Mouse (Mus musculus): Measurements from ENCODE around the gene Znrf3. TPM values are rescaled to one million over a fixed set of nuclear protein-coding genes. Genes with fewer than 3 reads are reported as not detected.

Znrf3 gene
- polyA plus RNA-seq, 1 experiment = 3.0 TPM

- DNase-seq (ENCODE audit: low read depth, low spot score) = no peak
- 4% methylated on average over 38 of the region's 38 CpGs for WGBS
These were observed 975 bp downstream of the Znrf3 start for GRCm38 (mm10) chr11:5443511-5444233.

GRCm38 (mm10) chr11:5442590-5443021 is 2.0 kb downstream of the Znrf3 start:
- no peak for DNase-seq (ENCODE audit: low read depth, low spot score)

DNA sequence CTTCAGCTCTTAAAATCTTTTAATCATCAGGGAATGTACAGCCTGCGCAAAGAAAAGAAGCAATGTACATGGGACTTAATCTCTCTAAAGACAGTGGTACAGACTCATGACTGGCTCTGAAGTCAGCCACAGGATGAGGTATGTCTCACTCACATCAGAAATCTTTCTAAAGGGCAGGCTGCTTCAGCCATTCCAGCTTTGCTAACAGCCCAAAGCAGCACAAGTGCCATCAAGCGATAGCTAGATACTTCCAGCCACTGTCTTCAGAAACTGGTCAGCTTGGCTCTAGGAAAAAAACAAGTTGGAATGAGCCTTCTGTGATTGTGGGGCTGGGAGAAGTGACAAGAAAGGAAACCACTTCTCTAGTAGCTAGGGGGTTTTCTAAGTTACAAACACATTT is 7.0 kb downstream of the Znrf3 start:
- 78% methylated on average over 2 of the region's 2 CpGs for WGBS
- no peak for DNase-seq (ENCODE audit: low read depth, low spot score)

More at GRCm38 (mm10) chr11:5442590-5443021, 2.0 kb downstream of the Znrf3 start:
- 27% methylated on average over 3 of the region's 3 CpGs for WGBS

DNA sequence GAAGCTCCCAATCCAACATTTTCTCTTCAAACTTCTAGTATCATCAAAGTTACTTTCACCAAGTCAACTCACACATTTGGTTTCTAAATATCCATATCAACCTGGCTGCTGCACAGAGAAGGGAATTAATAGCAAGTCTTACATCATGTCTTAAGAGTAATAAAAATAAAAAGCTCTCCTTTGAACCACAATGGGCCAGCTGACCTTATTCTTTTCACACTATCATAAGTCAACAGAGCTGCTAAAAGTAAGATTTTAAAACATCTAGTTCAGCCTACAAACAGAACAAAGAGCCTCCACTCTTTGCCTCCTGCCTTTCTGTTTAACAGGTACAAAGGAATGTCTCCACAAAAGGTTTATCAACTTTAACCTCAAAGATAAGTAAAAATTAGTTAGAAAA is 7.7 kb downstream of the Znrf3 start:
- no peak for DNase-seq (ENCODE audit: low read depth, low spot score)

- DNase-seq (ENCODE audit: low read depth, low spot score) = no peak
- 82% methylated on average over 1 of the region's 1 CpGs for WGBS
These were observed 9.2 kb downstream of the Znrf3 start for GRCm38 (mm10) chr11:5435493-5435892.

DNA sequence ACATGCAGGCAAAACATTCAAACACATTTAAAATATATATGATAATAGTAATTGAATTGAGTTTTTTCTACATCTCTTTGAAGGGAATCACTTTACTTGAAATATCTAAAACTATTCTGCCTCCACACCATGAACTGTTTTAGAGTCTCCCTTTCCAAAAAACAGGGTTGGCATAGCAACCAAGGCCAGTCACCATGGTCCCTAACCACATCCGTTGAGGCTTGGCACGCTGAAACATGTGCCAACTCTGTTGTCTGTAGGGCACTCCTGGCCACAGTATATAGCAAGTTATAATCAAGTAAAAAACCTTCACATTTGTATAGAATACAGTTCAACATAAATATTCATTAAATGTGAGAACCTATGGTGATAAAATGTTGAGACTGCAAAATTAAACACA is 12.3 kb downstream of the Znrf3 start:
- WGBS = 66% methylated on average over 2 of the region's 2 CpGs
- no peak for DNase-seq (ENCODE audit: low read depth, low spot score)

DNA sequence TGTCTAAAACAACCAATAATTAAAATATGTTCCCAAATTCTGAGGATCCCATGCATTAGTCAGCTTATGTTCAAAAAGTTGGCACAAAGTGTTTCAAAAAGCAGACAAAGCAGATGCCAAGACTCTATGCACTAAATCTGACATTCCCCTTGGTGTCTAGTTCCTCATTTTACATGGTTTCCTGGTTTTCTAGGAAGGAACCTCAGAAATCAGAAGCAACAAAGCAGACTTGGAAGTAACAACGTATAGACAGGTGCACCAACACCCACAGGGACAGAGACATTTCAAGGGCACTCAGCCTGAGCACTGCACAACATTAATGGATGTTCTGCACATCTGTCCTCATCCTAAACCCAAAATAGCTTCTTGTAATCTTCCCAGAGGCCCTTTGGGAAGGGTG is 13.8 kb downstream of the Znrf3 start:
- 13% methylated on average over 1 of the region's 1 CpGs for WGBS
- DNase-seq (ENCODE audit: low read depth, low spot score) = no peak

DNA sequence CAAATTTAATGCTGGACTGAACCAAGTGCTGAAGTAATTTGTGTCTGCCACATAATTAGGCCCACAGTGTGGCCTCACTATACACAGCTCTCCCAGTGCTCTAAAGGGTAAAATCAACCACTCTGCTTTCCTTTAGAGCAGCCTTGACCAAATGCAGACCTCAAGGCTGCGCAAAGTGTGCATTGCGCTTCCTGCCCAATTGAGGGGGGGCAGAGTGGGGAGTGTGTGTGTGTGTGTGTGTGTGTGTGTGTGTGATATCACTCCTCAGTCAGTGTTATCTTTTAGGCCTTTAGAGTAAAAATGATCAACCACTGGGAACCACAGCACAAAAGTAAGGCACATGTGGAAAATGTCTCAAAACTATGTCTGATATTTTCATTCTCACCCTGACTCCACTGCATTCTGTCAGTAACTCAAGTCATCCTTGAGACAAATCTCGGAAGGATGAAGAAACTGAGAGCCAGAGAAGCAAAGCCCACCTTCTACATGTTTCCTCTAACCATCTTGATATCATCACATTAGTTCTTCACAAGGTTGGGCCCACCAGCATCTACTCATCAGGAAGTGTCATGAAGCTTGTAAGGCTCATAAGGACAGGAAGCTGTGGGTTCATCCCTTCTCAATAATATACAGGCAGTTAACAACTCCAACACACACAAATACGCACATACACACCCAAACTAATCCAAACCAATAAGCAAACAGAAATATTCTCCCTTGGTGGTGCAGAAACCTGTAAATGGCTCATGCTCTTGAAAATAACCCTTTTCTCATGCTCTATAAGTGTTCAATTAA is 15.1 kb downstream of the Znrf3 start:
- WGBS = 89% methylated on average over 4 of the region's 4 CpGs

DNA sequence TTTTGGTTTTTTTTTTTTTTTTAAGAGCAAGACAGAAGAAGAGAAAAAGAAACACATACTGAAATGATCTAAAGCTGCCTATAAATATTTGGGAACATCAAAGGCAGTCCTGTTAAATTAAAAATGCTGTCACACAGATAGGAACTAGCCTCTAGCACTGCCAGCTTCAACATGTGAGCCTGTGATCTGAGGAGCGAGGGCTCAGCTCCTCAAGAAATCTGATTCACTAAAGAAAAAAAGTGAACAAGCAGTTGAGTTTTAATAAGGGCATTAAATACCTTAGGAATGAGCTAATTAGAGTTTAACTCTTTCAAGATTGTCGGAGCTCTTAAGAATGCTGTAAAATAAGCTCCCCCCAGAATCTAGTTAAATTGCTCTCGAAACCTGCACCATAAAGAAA is 17.4 kb downstream of the Znrf3 start:
- no peak for DNase-seq (ENCODE audit: low read depth, low spot score)
- WGBS = 63% methylated on average over 3 of the region's 3 CpGs

More for the DNA sequence above, 15.1 kb downstream of the Znrf3 start:
- no peak for DNase-seq (ENCODE audit: low read depth, low spot score)

DNA sequence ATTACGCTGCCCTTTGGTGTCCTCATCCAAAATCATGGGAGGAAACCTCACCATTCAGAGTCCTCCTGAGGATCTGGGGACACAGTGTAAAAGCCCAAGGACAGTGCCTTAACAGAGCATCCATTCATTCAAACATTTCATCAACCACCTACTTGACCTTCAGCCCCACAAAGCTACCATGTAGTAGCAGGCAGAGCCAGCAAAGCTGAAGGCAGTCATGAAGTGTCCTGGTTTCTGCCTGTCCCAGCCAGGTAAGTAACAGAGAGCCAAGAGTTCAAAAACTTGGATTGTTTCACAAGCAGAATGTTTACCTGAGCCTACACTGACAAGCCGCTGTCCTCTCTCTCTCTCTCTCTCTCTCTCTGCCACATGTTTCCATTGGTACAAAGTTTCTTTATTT is 18.3 kb downstream of the Znrf3 start:
- 54% methylated on average over 2 of the region's 2 CpGs for WGBS
- no peak for DNase-seq (ENCODE audit: low read depth, low spot score)

DNA sequence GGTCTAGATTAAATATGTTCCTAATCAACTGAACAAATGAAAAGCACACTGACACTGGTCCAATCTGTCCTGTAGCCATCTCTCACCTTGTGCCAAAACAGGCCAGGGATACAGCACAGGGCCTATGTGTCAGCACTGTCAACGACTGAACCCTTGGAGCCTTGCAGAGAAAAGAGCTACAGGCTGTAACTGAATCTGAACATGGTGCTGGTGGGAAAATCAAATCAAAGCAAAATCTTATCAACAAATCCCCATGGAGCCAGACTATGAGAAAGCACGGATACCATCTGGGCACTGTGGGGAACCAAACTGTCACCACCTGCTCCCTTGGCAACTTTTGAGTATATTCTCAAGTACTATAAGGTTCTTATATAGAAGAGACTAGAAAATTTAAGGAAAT is 19.5 kb downstream of the Znrf3 start:
- DNase-seq (ENCODE audit: low read depth, low spot score) = no peak
- WGBS = 44% methylated on average over 2 of the region's 2 CpGs

DNA sequence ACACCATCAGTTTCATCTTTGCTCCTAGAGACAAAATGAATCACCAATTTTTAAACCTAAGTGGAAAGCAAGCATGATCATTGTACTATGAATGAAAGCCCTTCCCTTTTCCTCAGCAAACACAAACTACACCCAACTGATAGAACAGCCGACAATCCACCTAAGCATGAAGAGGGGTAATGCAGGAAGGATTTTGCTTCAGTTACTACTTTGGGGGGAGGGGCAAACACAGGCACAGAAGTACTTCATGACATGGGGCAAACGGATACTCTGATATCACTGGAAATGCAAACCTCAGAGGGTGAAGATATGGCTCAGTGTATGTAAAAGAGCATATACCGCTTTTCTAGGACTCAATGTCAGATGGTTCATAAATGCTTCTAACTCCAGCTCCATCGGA is 20.5 kb downstream of the Znrf3 start:
- 51% methylated on average over 4 of the region's 4 CpGs for WGBS
- no peak for DNase-seq (ENCODE audit: low read depth, low spot score)

GRCm38 (mm10) chr11:5423000-5423399 is 21.6 kb downstream of the Znrf3 start:
- DNase-seq (ENCODE audit: low read depth, low spot score) = no peak

GRCm38 (mm10) chr11:5422252-5422636 is 22.4 kb downstream of the Znrf3 start:
- 10% methylated on average over 1 of the region's 1 CpGs for WGBS
- no peak for DNase-seq (ENCODE audit: low read depth, low spot score)

DNA sequence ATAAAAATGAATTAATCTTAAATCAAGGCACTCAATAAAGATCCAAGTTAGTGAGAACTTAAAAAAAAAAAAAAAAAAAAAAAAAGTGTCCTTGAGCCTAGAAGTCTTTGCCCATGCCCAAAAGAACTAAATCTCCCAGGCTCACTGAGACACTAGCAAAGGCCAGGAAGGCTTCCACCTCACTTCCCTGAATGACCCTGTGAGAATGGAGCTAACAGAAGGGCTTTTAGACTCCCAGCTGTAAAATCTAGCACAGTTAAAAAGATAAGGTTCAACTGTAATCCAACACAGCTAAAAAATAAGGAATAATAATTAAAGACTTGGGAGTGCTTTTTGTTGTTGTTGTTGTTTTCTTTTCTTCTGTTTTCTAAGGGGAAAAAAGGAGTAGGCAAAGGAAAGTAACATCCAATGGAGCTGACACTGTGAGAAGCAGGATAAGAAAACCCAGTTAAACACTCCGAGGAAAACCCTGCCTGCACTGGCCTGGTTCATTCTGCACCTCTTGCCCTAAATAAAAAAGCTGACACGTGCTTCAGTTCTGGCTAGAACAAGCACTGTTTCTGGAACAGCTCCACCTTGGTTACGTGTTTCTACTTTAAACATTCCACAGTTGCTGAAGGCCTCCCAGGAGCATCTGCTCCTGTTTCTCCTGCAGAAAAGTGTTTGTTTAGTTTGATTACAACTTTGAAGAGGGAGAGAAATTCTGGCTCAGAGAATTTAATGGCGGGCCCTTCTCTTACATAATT is 23.0 kb downstream of the Znrf3 start:
- DNase-seq (ENCODE audit: low read depth, low spot score) = no peak
- 8% methylated on average over 4 of the region's 4 CpGs for WGBS

- 11% methylated on average over 6 of the region's 6 CpGs for WGBS
- no peak for DNase-seq (ENCODE audit: low read depth, low spot score)
These were observed 28.9 kb downstream of the Znrf3 start for GRCm38 (mm10) chr11:5415617-5416338.

GRCm38 (mm10) chr11:5414856-5415616 is 29.6 kb downstream of the Znrf3 start:
- WGBS = 21% methylated on average over 2 of the region's 2 CpGs
- no peak for DNase-seq (ENCODE audit: low read depth, low spot score)

DNA sequence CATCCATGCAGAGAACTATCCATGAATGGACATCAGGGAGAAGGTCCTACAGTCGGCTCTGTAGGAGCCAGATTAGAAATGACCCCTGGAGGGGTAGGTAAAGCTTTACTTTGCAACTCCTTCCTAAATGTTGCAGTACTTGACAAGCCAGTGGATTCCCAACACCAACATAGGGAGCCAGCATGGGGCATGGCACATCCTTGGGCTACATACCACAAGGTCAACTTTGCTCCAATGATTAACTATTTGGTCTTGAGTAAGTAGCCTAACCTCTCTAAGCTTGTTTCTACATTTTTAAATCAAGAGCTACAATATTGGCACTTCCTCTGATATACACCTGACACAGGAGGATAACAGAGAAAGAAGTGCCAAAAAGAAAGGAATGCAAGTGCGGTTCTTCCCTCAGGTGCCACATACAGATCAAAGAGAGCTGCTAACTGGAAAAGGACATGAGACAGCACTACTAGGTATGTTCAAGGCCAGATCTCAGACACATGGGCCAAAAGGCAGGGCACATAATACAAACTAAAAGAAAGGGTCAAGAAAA is 31.9 kb downstream of the Znrf3 start:
- DNase-seq (ENCODE audit: low read depth, low spot score) = no peak
- WGBS = 46% methylated on average over 2 of the region's 2 CpGs

DNA sequence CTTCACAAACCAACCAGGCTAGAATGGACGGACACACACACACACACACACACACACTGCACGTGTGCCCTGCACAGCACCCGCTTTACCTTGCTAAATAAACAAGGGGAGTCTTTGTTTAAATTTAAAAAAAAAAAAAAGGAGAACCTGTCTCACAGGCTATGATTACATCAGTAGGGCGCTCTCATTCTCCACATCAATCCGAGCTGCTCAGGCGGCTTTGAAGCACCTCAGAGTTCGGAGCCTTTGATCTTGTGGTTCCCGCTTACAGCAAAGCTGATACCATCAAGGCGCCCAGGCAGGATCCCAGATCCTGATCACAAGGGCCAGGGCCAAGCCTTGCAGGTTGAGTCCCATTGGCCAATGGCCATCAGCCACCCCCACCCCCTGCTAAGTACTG is 33.1 kb downstream of the Znrf3 start:
- WGBS = 22% methylated on average over 9 of the region's 9 CpGs
- no peak for DNase-seq (ENCODE audit: low read depth, low spot score)

All from large intestine, adult 2 months (tissue).